8 mouse cellular contexts compared by ENCODE assay signal in the genomic region with DNA sequence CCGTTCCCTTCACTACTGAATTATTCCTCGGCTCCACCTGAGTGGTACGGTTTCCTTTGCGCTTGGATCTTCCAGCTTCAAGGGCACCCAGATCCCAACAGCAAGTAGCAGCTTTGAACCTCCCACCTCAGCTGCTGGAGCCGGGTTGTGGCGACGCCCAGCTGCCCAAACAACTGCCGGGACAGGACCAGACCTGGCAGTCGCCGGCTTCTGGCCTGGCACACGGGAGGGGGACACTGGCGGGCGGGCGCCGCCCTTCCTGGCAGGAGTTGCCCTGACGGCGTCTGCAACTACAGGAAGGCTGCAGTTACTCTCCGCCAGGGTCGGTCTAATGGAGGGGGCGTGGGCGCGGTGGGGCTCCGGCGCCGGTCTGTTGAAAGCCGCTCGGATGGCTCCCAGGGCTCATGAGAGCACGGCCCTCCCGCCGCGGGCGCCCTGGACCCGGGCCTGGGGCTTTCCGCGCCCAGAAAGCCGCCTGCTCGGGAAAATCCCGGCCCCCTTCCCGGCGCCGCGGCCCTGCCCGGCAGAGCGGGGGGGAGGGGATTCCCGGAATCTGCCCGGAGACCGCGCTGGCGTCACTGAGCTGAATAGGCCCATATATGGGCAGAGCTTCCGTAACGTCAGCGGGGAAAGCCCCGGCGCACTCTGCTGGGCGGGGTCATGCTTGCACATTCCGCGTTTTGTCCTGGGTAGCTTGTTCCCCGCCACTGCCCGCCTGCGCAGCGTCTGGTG. TPM values are rescaled to one million over a fixed set of nuclear protein-coding genes. Genes with fewer than 3 reads are reported as not detected.
DNase-seq lines count a peak whose midpoint lies in the region; ATAC-seq and TF ChIP-seq lines count a peak whose summit lies in the region.

No protein-coding gene starts in this region.

- TF ChIP-seq POLR2A in cerebellum, adult 2 months (IDR thresholded peaks at IDR 0.05; ENCODE audit: borderline replicate concordance, insufficient read depth, low read length) = no peak; the same call in 1 of the 2 replicates

- H3K4me3 ChIP-seq in G1E (ENCODE audit: low read depth, low read length) = peak overlapping the region; percentile 87
- H3K4me3 ChIP-seq in cerebellum, adult 2 months (replicated peaks; ENCODE audit: insufficient read depth, low read depth, low read length) = peak overlapping the region; percentile 46
- H3K4me3 ChIP-seq in forebrain, postnatal 0 days (ENCODE audit: low read depth, low read length) = peak overlapping the region; percentile 49
- H3K4me3 ChIP-seq in lung, embryonic 14.5 days (ENCODE audit: low read depth, low read length) = peak overlapping the region; percentile 55

- H3K9me3 ChIP-seq in G1E (replicated peaks) = no peaks in the 10 kb centered on the region
- no peaks in the 10 kb centered on the region for H3K9me3 ChIP-seq in forebrain, postnatal 0 days (ENCODE audit: low read length)
- H3K9me3 ChIP-seq in lung, embryonic 14.5 days (ENCODE audit: low read depth, low read length) = no peaks in the 10 kb centered on the region

- peaks cover 31% of the 10 kb centered on the region for H3K36me3 ChIP-seq in G1E (replicated peaks)
- H3K36me3 ChIP-seq in forebrain, postnatal 0 days (ENCODE audit: insufficient read depth) = peaks cover 28% of the 10 kb centered on the region
- H3K36me3 ChIP-seq in lung, embryonic 14.5 days (ENCODE audit: insufficient read depth) = peaks cover 39% of the 10 kb centered on the region

- peak overlapping the region; percentile 58 for H3K9ac ChIP-seq in forebrain, postnatal 0 days
- H3K9ac ChIP-seq in lung, embryonic 14.5 days = peak overlapping the region; percentile 64

- peak; percentile 84 for DNase-seq in G1E (ENCODE audit: low spot score)
- DNase-seq in cerebellum, adult 2 months = peak; percentile 96
- peak; percentile 95 for DNase-seq in forebrain, postnatal 0 days
- DNase-seq in heart, postnatal 4 days = peak; percentile 97
- peak; percentile 93 to 96 for DNase-seq in layer of hippocampus, adult 8-10 months (ENCODE audit: low spot score in 2 of 2)
- DNase-seq in lung, embryonic 14.5 days = peak; percentile 98
- DNase-seq in thymus, adult 18-20 months = peak; percentile 87 to 90

- H3K4me2 ChIP-seq in forebrain, postnatal 0 days (ENCODE audit: low read depth) = peak overlapping the region; percentile 81
- H3K4me2 ChIP-seq in lung, embryonic 14.5 days = peak overlapping the region; percentile 99

- no peaks in the 10 kb centered on the region for H3K27me3 ChIP-seq in G1E (ENCODE audit: insufficient read depth, low read length)
- no peaks in the 10 kb centered on the region for H3K27me3 ChIP-seq in cerebellum, adult 2 months (ENCODE audit: control insufficient read depth, insufficient read depth, low read length)
- no peaks in the 10 kb centered on the region for H3K27me3 ChIP-seq in forebrain, postnatal 0 days (ENCODE audit: insufficient read depth, low read length)
- H3K27me3 ChIP-seq in lung, embryonic 14.5 days (ENCODE audit: insufficient read depth, low read length) = peaks cover 5% of the 10 kb centered on the region

- peaks cover 84% of the 10 kb centered on the region for H3K4me1 ChIP-seq in G1E (ENCODE audit: insufficient read depth, low read depth, low read length)
- H3K4me1 ChIP-seq in cerebellum, adult 2 months (ENCODE audit: control insufficient read depth, insufficient read depth, low read length) = peaks cover 2% of the 10 kb centered on the region
- peaks cover 21% of the 10 kb centered on the region; the same call in 1 of the 2 replicates for H3K4me1 ChIP-seq in forebrain, postnatal 0 days (ENCODE audit: insufficient read depth)
- peaks cover 30% of the 10 kb centered on the region for H3K4me1 ChIP-seq in lung, embryonic 14.5 days (ENCODE audit: insufficient read depth)

- WGBS in cerebellum, adult 2 months = 2% methylated on average over 61 of the region's 61 CpGs
- WGBS in forebrain, postnatal 0 days = 2% methylated on average over 60 of the region's 61 CpGs
- under 1% methylated on average over 59 of the region's 61 CpGs for WGBS in lung, embryonic 14.5 days

- peak; percentile 64 for ATAC-seq in G1E (ENCODE audit: extremely low read depth, insufficient number of reproducible peaks, low FRiP score, poor library complexity, severe bottlenecking)
- peak; percentile 85 for ATAC-seq in forebrain, postnatal 0 days
- ATAC-seq in lung, embryonic 14.5 days (ENCODE audit: insufficient read depth) = peak; percentile 78
- peak; percentile 18; the same call in 1 of the 2 replicates for ATAC-seq in neutrophil, adult 5-6 weeks (ENCODE audit: extremely low read depth, insufficient number of reproducible peaks, low FRiP score, poor library complexity, severe bottlenecking)

- TF ChIP-seq CTCF in G1E (IDR thresholded peaks at IDR 0.05; ENCODE audit: low read depth, low read length) = no peak
- TF ChIP-seq CTCF in cerebellum, adult 2 months (IDR thresholded peaks at IDR 0.05; ENCODE audit: borderline replicate concordance, insufficient read depth, low read depth, low read length) = no peak
- peak; percentile 39; the same call in 1 of the 2 replicates for TF ChIP-seq CTCF in forebrain, postnatal 0 days (IDR thresholded peaks at IDR 0.05; ENCODE audit: low read depth)
- peak; percentile 35 for TF ChIP-seq CTCF in lung, embryonic 14.5 days (IDR thresholded peaks at IDR 0.05; ENCODE audit: low read depth)

- H3K27ac ChIP-seq in cerebellum, adult 2 months (ENCODE audit: insufficient read depth, low read length) = no peak overlapping the region; the same call in 1 of the 2 replicates
- H3K27ac ChIP-seq in forebrain, postnatal 0 days (ENCODE audit: low read depth, low read length) = peak overlapping the region; percentile 55; the same call in 1 of the 2 replicates
- peak overlapping the region; percentile 89 for H3K27ac ChIP-seq in lung, embryonic 14.5 days (ENCODE audit: low read depth)

RNA-seq across cellular contexts. Expression of a gene that starts 2.3 kb away (rescaled TPM):
- total RNA-seq in G1E (2014; fragmentation: Nextera tagmentation) (25.6 and 38.5 TPM in 2 replicates), G1E (2017) (23.8 and 33.6 TPM in 2 replicates)
- polyA plus RNA-seq in G1E (2012) = 66.8 and 78.5 TPM in 2 replicates
- 12.8 and 13.5 TPM in 2 replicates for polyA plus RNA-seq in cerebellum, adult 2 months (2012; rRNA removed)
- total RNA-seq in forebrain, postnatal 0 days (2014; rRNA removed) = 21.9 and 22.2 TPM in 2 replicates
- polyA plus RNA-seq in forebrain, postnatal 0 days (2015; fragmentation: Nextera tagmentation; extraction: Ambion mirVana) = 10.1 and 15.9 TPM in 2 replicates
- total RNA-seq in heart, postnatal 4 days (2021) = 10 to 100 TPM; 12.3 to 12.4 TPM
- total RNA-seq in layer of hippocampus, adult 8-10 months (2022) = 10 to 100 TPM; 61.1 to 79.5 (median 75.6) TPM
- 12.8 and 15.4 TPM in 2 replicates for polyA plus RNA-seq in lung, embryonic 14.5 days (2014; fragmentation: Nextera tagmentation; extraction: Ambion mirVana)
- 867 and 1,013 TPM in 2 replicates for total RNA-seq in neutrophil, adult 5-6 weeks (2017)

RNA-seq across cellular contexts. Expression of a gene that starts 6.6 kb away (rescaled TPM):
- total RNA-seq in G1E (2014; fragmentation: Nextera tagmentation) = 162 and 174 TPM in 2 replicates
- total RNA-seq in G1E (2017) = 94.1 and 132 TPM in 2 replicates
- polyA plus RNA-seq in G1E (2012) = 477 and 636 TPM in 2 replicates
- 58.7 and 61.5 TPM in 2 replicates for polyA plus RNA-seq in cerebellum, adult 2 months (2012; rRNA removed)
- total RNA-seq in forebrain, postnatal 0 days (2014; rRNA removed) = 39.8 and 42.7 TPM in 2 replicates
- 52.2 and 56.3 TPM in 2 replicates for polyA plus RNA-seq in forebrain, postnatal 0 days (2015; fragmentation: Nextera tagmentation; extraction: Ambion mirVana)
- total RNA-seq in heart, postnatal 4 days (2021) = 10 to 100 TPM; 61.8 to 69.1 TPM
- total RNA-seq in layer of hippocampus, adult 8-10 months (2022) = 10 to 100 TPM; 36.2 to 46.2 (median 41.2) TPM
- polyA plus RNA-seq in lung, embryonic 14.5 days (2014; fragmentation: Nextera tagmentation; extraction: Ambion mirVana) = 117 and 121 TPM in 2 replicates
- total RNA-seq in neutrophil, adult 5-6 weeks (2017) = 26.5 and 36.0 TPM in 2 replicates

RNA-seq across cellular contexts. Expression of a gene that starts 6.8 kb away (rescaled TPM):
- total RNA-seq in G1E (2014; fragmentation: Nextera tagmentation) = 134 and 185 TPM in 2 replicates
- total RNA-seq in G1E (2017) = 299 and 388 TPM in 2 replicates
- 19.6 and 86.4 TPM in 2 replicates for polyA plus RNA-seq in G1E (2012)
- 345 and 351 TPM in 2 replicates for polyA plus RNA-seq in cerebellum, adult 2 months (2012; rRNA removed)
- 814 and 983 TPM in 2 replicates for total RNA-seq in forebrain, postnatal 0 days (2014; rRNA removed)
- 974 and 1,110 TPM in 2 replicates for polyA plus RNA-seq in forebrain, postnatal 0 days (2015; fragmentation: Nextera tagmentation; extraction: Ambion mirVana)
- 100 to 1,000 TPM; 678 to 716 TPM for total RNA-seq in heart, postnatal 4 days (2021)
- 100 to 1,000 TPM; 328 to 367 (median 342) TPM for total RNA-seq in layer of hippocampus, adult 8-10 months (2022)
- 819 and 843 TPM in 2 replicates for polyA plus RNA-seq in lung, embryonic 14.5 days (2014; fragmentation: Nextera tagmentation; extraction: Ambion mirVana)
- 92.5 and 96.9 TPM in 2 replicates for total RNA-seq in neutrophil, adult 5-6 weeks (2017)

RNA-seq across cellular contexts. Expression of a gene that starts 7.0 kb away (rescaled TPM):
- not detected in 2 replicates for total RNA-seq in G1E (2014; fragmentation: Nextera tagmentation)
- not detected in 2 replicates for total RNA-seq in G1E (2017)
- polyA plus RNA-seq in G1E (2012) = not detected in 2 replicates
- polyA plus RNA-seq in cerebellum, adult 2 months (2012; rRNA removed) = not detected in 2 replicates
- not detected in 2 replicates for total RNA-seq in forebrain, postnatal 0 days (2014; rRNA removed)
- polyA plus RNA-seq in forebrain, postnatal 0 days (2015; fragmentation: Nextera tagmentation; extraction: Ambion mirVana) = not detected in 2 replicates
- total RNA-seq in heart, postnatal 4 days (2021) = 1 to 10 TPM in 1 of 2 experiments, not detected in 1; 1.5 TPM
- total RNA-seq in layer of hippocampus, adult 8-10 months (2022) = not detected
- polyA plus RNA-seq in lung, embryonic 14.5 days (2014; fragmentation: Nextera tagmentation; extraction: Ambion mirVana) = not detected in 2 replicates
- total RNA-seq in neutrophil, adult 5-6 weeks (2017) = not detected in 2 replicates

RNA-seq across cellular contexts. Expression of a gene that starts 14.2 kb away (rescaled TPM):
- total RNA-seq in G1E (2014; fragmentation: Nextera tagmentation) (2.7 and 3.4 TPM in 2 replicates), G1E (2017) (7.9 and 8.2 TPM in 2 replicates)
- polyA plus RNA-seq in G1E (2012) = 12.2 and 12.7 TPM in 2 replicates
- polyA plus RNA-seq in cerebellum, adult 2 months (2012; rRNA removed) = 14.1 and 14.2 TPM in 2 replicates
- total RNA-seq in forebrain, postnatal 0 days (2014; rRNA removed) = 30.3 and 32.5 TPM in 2 replicates
- polyA plus RNA-seq in forebrain, postnatal 0 days (2015; fragmentation: Nextera tagmentation; extraction: Ambion mirVana) = 22.6 and 28.7 TPM in 2 replicates
- total RNA-seq in heart, postnatal 4 days (2021) = 1 to 10 TPM; 2.2 to 2.6 TPM
- 10 to 100 TPM; 10.9 to 11.6 (median 11.3) TPM for total RNA-seq in layer of hippocampus, adult 8-10 months (2022)
- 15.2 and 18.0 TPM in 2 replicates for polyA plus RNA-seq in lung, embryonic 14.5 days (2014; fragmentation: Nextera tagmentation; extraction: Ambion mirVana)
- total RNA-seq in neutrophil, adult 5-6 weeks (2017) = 8.6 and 12.0 TPM in 2 replicates

Comparison
In these comparisons a context has a peak if more than half of its experiments do, and no peak if none do; other contexts are left out.
1. ATAC-seq: peak in every context shown above with its lines; median percentile 85 in forebrain, postnatal 0 days; 78 in lung, embryonic 14.5 days; 64 in G1E; 18 in neutrophil, adult 5-6 weeks.
2. CTCF ChIP-seq: peak in forebrain, postnatal 0 days (single experiment) and lung, embryonic 14.5 days (single experiment); none in G1E (single experiment) and cerebellum, adult 2 months (single experiment).
3. RNA of a gene that starts 2.3 kb away (total RNA-seq): 867 to 1,013 TPM in neutrophil, adult 5-6 weeks; 61.1 to 79.5 TPM in layer of hippocampus, adult 8-10 months, 23.8 to 38.5 TPM in G1E, 21.9 to 22.2 TPM in forebrain, postnatal 0 days and 12.3 to 12.4 TPM in heart, postnatal 4 days; every median in the first group is over 10 times any median in the second.
4. Peak in every context shown above with its lines, with median percentiles within 50 percentile points of each other: DNase-seq and H3K4me3 ChIP-seq.